Mouse (Mus musculus) T-helper 2 cell (primary cell): ENCODE measurements around the gene Klk1b1.
"Not testable (repeated sequence)": the region's sequence is repeated elsewhere in the genome, so short reads cannot be mapped to it uniquely, and the experiment has no call there.

Source experiments
- in situ Hi-C: fragments of 300-600 bp; cut with MboI, MseI; formaldehyde crosslinking; loops from one replicate; pipeline ENCODE4 v1.15.1; 2025; ENCODE audit warnings: high pct_unique_total_duplicates

The Klk1b1 gene

DNA sequence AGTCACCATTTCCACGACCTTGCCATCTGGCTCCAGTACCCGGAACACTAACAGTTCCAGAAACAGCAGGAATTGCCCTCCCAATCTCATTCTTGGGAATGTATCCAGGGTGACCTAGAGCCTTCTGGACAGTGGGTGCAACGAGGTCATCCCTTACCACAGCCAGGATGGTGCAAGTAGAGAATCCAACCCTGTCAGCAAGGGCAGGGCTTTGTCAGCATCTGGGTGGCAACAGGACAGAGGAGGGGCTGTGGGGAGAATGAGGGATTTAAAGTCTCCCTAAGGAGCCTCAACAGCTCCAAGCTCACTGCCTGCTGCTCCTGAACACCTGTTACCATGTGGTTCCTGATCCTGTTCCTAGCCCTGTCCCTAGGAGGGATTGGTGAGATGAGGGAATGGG, at the start of gene Klk1b1:
Klk1b1 (plus strand) TSS at position 301 of the 400 bp plus-strand sequence.
- in situ Hi-C loops = no loop called here

DNA sequence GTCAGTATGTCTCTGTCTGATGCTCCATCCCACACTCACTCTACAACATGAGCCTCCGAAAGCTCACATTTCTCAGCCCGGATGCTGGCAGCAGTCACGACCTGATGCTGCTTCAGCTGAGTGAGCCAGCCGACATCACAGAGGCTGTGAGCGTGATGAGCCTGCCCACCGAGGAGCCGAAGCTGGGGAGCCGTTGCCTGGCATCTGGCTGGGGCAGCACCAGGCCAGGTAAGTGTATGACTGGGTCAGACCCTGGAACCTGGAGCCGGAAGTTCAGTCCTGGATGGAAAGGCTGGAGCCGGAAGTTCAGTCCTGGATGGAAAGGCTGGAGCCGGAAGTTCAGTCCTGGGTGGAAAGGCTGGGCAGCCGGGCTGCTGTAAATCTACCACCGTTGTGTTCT, 48.1 kb upstream of the Klk1b1 start:
- in situ Hi-C loops = loop anchor here (10.0 kb wide), 2 partner anchors 234 to 694 kb away; no protein-coding TSS in a partner anchor

DNA sequence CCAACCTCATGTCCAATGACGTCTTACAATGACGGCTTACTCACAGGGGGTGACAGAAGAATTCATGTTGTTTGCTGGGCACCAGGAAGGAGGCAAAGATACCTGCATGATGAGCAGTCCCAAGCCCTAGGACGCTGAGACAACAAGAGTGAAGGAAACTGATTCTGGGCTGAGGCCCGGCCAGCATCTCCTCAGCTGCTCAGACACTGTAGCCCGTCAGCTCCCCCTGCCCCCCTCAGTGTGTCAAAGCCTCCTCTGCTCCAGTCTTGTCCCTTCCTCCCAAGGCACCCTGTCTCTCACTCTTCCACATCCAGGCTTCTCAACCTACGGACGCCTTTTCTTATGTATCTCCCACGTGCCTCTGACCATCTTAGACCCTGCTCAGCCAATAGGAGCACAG, 47.7 kb upstream of the Klk1b1 start:
- in situ Hi-C loops = loop anchor here (10.0 kb wide), 2 partner anchors 234 to 694 kb away; no protein-coding TSS in a partner anchor

DNA sequence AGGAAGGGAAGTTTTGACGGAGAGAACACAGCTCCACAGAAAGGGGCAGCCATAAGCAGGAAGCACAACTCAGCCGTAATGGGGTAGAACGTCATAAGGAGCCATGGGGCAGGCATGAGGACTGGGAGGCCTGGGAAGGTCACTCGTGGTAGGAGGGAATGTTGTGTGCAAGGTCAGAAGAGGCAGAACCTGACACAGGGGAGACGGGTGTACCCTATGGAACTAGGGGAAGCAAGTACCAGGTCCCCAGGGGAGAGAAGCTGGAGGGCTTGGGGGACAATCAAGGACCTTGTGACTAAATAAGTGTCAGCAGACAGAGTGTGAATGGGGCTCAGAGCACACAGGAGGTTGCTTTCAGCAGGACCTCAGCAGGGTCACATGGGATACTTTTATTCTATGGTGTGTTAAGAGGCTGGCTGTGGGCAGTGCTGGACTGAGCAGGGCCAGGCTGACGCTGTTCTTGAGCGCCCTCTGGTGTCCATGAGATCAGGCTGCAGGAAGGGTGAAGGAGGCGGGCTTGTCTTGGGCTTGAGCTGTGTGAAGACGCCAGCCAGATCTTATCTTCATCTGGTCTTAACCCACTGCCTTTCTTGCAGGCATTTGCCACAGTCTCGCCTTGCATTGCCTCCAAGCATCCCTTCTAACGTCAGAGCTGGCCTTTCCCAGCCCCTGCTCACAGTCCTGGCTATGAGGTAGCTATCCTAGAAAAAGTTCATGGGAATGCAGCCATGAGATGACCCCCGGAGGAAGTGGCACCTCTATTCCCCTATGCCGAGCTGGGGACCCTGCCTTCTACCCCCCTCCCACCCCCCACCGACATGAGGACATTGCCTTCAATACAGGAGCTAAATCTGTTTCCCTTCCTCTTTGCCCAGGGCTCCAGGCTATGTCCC, 46.7 kb upstream of the Klk1b1 start:
- in situ Hi-C loops = loop anchor here (10.0 kb wide), 2 partner anchors 235 to 695 kb away; no protein-coding TSS in a partner anchor

DNA sequence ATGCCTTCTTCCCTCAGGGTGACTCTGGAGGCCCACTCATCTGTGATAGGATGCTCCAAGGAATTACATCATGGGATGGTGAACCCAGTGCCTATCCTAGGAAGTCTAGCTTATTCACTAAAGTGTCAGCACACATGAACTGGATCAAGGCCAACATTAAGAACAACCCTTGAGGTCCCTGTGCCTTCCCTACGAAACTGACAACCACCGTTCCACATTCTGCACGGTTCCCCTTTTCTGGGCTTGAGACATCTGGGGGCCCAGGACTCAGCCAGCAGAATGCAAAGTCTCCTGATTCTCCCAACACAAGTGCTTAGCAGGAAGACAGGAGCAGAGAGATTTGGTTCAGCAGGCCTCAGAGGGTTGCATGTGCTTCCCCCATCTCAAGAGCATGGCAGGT, 46.0 kb upstream of the Klk1b1 start:
- in situ Hi-C loops = no loop called here

DNA sequence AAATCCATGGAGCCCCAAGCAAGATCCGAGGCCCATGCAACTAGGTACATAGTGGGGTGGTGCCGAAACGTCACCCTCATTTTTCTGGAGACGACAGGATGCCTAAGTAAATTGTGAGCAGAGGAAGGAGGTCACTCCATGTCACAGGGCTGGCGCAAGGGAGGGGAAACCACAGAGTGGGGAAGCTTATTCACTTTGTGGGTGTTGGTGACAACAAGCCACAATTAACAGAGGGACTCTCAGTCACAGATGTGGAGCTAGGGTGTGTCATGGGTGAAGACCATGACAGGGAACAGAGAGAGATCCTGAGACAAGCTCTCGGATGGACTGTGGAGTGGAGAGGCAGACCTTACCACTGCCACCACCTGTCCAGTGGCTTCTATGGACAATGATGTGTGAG, 45.5 kb upstream of the Klk1b1 start:
- in situ Hi-C loops = no loop called here

DNA sequence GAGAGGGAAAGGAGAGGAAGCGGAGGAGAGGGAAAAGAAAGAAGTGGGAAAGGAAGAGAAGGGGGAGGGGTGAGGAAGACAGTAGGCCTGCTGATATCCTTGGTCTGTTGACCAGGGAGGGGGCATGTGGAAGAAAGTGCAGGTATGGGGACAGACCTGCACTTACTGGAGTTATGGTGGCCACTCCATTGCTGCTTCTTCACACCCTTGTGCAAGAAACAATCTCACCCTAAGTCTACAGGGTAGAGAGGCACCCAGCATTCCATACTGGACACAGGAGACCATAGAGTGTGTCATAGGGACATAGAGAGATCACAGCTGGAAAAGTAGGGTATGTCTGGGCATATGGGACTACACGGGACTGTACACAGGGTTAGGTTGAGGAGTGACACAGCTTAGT, 44.6 kb upstream of the Klk1b1 start:
- in situ Hi-C loops = no loop called here

DNA sequence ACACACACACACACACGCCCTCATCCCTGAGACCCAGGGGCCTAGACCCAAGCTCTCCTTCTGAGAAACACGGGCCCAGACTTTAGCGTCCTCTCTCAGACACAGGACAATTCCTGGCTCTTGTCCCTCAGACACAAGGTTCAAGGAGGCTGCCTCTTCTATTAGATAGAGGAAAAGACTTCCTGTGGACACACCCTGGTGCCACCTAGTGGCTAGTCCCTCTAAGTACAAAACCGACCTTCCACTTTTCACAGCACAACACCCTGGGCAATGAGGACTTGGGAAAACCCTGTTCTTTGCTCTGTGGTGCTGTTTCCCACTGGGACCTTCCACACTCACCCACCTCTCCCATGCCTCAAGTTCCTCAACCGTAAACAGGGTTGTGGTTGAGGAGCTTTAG, 40.6 kb upstream of the Klk1b1 start:
- in situ Hi-C loops = no loop called here

DNA sequence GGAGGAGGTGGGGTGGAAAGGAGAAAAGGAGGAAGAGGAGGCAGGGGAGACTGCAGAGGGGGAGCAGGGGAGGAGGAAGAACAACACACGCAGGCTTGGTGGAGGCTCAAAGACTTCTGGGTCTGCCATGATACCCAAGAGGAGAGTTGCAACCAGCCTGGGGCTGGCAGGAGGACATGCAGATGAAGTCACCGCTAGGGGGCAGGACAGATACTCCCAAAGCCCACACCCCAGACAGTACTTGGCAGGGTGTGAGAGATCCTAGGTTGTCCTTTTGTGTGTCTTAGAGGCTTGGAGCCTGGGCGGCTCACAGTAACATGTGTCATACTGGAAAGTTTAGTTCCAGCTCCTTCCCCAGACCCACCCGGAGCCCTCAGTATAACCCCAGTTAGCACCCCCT, 38.0 kb upstream of the Klk1b1 start:
- in situ Hi-C loops = no loop called here

DNA sequence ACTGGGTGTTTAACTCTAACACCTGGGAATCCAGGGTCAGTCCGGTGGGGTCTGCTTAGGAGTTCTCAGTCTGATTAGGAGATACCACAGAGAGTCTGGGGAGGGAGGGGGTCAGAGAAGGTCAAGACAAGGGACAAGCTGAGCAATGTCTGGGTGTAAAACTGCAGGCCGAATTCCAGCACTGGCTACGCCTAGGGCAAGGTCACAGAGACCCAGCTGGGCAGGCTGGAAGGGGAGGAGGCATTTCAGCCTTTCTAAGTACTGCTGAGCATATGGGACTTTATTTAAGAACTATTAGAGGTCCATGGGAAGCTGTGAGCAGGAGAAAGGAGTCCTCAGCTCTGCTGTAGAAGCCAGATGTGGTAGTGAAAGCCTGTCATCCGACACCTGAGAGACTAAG, 34.2 kb upstream of the Klk1b1 start:
- in situ Hi-C loops = no loop called here

DNA sequence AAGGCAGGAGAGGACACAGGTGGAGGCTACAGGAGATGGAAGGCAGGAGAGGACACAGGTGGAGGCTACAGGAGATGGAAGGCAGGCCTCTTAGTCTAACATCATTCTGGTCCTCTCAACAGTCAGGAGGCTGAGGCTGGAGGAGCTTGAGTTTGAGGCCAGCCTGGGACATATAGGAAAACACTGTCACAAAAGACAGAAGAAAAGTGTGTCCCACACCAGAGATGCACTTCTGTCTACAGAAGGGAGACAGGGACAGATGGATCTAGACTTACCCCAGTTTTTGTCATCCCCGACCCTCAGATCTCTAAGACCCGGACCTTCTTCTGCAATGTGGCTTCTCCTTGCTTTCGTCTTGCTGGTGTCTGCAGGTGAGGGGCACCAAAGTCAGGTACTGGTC, 33.1 kb upstream of the Klk1b1 start, which contains the start of gene Klk15:
Klk15 (plus strand) TSS at position 301 of the 400 bp plus-strand sequence.
- in situ Hi-C loops = no loop called here

DNA sequence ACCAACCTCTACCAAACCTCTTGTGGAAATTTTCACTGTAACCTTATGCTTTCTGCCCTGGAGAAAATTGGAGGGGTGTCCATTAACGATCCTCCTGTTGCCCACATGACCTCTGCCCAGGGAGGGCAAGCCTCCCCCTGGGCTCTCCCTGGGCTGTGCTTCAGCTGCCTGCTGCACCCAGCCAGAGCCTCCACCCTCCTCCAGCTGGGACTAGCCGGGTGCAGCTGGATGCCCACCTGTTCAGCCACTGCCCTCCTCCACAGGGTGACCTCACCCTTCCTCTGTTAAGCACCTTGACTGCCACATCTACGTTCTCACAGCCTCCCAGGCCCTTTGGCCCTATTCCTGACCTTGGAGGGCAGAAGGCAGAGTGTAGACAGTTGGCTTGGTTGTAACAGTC, 31.8 kb upstream of the Klk1b1 start:
- in situ Hi-C loops = no loop called here

DNA sequence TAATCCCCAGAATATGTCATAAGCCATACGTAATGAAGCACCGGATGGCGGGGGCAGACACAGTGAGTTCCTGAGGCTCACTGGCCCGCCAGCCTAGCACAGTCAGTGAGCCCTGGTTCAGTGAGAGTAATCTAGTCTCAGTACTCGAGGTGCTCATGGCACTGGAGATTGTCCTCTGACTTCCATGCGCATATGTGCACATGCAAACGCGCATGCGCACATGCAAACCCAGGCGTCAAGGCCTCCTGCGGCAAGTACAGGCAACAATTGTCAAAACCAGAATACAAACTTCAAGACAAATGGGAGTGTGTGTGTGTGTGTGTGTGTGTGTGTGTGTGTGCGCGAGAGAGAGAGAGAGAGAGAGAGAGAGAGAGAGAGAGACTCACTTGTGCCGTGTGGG, 30.0 kb upstream of the Klk1b1 start:
- in situ Hi-C loops = no loop called here

DNA sequence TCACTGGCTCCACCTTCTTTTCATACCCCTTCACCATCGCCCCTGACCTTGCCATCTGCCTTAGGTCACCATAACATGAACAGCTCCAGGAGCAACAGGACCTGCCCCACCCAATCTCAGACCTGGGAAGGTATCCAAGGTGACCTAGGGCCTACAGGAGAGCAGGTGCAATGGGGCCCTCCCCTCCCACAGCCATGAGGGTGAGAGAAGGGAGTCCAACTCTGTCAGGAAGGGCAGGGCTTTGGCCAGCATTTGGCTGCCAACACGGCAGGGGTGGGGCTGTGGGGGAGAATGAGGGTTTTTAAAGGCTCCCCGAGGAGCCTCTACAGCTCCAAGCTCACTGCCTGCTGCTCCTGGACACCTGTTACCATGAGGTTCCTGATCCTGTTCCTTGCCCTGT, 24.3 kb upstream of the Klk1b1 start:
- in situ Hi-C loops = not testable (repeated sequence)

DNA sequence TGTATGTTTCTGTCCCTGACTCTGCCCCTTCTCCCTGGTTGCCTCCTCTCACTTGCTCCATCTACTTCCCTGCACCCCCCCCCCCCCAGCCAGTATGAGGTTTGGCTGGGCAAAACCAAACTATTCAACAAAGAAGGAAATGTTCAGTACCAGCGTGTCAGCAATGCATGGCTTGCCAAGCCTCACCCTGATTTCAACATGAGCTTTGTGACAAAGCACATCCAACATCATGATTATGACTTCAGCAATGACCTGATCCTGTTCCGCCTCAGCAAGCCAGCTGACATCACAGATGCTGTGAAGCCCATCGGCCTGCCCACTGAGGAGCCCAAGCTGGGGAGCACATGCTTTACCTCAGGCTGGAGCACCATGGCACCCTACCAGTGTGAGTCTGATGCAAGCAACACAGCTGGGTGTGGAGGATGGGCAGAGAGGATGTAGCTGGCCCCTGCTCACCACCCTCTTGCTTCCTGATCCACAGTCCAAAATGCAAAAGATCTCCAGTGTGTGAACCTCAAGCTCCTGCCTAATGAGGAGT, 21.8 kb upstream of the Klk1b1 start:
- in situ Hi-C loops = no loop called here

DNA sequence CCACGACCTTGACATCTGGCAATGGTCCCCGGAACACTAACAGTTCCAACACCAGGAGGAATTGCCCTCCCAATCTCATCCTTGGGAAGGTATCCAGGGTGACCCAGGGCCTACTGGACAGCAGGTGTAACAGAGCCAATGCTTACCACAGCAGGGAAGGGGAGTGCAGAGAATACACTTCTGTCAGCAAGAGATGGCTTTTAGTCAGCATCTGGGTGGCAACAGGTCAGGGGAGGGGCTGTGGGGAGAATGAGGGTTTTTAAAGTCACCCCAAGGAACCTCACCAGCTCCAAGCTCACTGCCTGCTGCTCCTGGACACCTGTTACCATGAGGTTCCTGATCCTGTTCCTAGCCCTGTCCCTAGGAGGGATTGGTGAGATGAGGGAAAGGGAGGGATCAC, 16.2 kb upstream of the Klk1b1 start, which contains the start of gene Klk1b8:
Klk1b8 (plus strand) TSS at position 301 of the 400 bp plus-strand sequence.
- in situ Hi-C loops = no loop called here

DNA sequence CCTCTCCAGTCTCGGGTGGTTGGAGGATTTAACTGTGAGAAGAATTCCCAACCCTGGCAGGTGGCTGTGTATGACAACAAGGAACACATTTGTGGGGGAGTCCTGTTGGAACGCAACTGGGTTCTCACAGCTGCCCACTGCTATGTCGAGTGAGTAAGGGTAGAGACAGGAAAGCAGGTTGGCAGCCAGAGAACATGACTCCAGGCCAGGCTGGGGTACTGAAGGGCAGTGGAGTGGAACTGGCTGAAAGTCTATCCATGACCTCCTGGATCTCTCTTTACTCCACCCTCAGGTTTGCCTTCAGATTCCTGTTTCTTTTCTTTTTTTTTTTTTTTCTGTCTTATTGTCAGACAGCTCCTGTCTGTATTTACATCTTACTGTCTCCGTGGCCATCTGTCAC, 13.8 kb upstream of the Klk1b1 start:
- in situ Hi-C loops = no loop called here

DNA sequence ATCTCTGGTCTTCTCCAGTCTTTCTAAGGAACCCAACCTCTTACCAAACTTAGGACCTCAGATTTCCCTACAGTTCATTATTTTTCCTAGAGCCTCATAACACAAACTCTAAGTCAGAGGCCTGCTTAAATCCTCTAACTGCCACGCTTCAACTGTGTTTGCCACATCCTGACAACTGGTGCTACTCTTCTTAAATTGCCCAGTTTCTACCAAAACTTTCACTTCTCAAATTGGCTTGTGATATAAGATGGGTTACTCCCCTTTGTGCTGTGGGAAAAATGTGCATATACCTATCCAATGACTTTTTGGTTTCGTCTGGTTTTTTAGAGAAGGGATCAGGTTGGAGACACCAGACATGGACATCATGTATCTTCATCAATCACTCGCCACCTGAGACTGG, 507 bp downstream of the Klk1b1 start:
- in situ Hi-C loops = no loop called here

DNA sequence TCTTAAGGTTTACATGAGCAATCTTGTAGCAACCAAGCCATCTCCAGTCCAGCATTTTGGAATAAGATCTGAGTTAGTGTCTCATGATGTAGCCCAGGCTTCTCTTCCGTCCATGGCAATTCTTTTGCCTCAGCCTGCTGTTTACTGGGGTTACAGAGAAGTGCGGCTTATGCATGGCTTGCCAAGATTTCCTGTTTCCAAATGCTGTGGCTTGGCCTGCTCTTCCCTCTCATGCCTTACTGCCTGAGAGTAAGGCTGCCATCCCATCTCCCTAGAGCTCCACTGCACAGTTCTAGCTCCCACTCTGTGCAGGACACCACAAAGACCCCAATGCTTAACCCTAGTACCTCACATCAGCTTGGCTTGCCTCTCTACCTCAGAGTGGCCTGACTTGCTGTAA, 1.1 kb downstream of the Klk1b1 start:
- in situ Hi-C loops = no loop called here

DNA sequence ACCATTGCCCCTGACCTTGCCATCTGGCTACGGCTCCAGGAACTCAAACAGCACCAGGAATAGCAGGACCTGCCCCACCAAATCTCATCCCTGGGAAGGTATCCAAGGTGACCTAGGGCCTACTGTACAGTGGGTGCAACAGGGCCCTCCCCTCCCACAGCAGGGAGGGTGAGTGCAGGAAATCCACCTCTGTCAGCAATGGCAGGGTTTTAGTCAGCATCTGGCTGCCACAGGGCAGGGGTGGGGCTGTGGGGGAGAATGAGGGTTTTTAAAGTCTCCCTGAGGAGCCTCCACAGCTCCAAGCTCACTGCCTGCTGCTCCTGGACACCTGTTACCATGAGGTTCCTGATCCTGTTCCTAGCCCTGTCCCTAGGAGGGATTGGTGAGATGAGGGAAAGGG, 9.2 kb downstream of the Klk1b1 start, which contains the start of gene Klk1b9:
Klk1b9 (plus strand) TSS at position 301 of the 400 bp plus-strand sequence.
- in situ Hi-C loops = not testable (repeated sequence)

DNA sequence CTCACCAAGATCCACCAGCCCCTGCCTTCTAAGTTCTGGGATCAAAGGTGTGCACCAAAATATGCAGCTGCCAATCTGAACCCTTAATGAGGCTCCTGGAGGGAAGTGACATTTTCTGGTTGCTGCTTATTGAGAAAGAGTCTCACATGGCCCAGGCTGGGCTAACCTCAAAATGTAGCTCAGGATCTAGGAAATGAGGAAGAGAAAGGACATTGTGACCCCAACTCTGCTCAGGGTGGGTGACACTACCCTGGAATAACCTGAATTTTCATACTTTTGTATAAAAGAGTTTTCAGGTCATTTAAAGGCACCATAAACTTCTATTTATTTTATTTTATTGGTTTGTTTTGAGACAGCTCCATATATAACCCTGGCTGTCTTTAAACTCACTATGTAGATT, 19.1 kb downstream of the Klk1b1 start:
- in situ Hi-C loops = no loop called here

DNA sequence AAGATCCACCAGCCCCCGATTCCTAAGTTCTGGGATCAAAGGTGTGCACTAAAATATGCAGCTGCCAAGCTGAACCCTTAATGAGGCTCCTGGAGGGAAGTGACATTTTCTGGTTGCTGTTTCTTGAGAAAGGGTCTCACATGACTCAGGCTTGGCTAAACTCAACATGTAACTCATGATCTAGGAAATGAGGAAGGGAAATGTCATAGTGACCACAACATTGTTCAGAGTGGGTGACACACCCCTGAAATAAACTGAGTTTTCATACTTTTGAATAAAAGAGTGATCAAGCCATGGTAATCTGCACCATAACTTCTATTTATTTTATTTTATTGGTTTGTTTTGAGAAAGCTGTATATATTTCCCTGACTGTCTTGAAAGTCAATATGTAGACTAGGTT, 28.3 kb downstream of the Klk1b1 start:
- in situ Hi-C loops = not testable (repeated sequence)

DNA sequence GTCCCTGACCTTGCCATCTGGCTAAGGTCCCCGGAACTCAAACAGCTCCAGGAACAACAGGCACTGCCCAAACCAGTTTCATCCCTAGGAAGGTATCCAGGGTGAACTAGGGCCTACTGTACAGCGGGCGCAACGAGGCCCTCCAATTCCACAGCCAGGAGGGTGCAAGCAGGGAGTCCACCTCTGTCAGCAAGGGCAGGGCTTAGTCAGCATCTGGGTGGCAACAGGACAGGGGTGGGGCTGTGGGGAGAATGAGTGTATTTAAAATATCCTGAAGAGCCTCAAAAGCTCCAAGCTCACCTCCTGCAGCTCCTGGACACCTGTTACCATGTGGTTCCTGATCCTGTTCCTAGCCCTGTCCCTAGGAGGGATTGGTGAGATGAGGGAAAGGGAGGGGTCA, 29.0 kb downstream of the Klk1b1 start, which contains the start of gene Klk1b11:
Klk1b11 (plus strand) TSS at position 301 of the 400 bp plus-strand sequence.
- in situ Hi-C loops = not testable (repeated sequence)
